Mouse (Mus musculus) spleen, adult 18-20 months (tissue): ENCODE results near the gene Olfr1009.
"Not testable (repeated sequence)": the region's sequence is repeated elsewhere in the genome, so short reads cannot be mapped to it uniquely, and the experiment has no call there.

Experiments used
- DNase-seq, 2 experiments: peaks; one replicate each; pipeline ENCODE4 v3.0.0; 2022; ENCODE audit warnings: mixed read lengths in 2 of 2

Gene Olfr1009

DNA sequence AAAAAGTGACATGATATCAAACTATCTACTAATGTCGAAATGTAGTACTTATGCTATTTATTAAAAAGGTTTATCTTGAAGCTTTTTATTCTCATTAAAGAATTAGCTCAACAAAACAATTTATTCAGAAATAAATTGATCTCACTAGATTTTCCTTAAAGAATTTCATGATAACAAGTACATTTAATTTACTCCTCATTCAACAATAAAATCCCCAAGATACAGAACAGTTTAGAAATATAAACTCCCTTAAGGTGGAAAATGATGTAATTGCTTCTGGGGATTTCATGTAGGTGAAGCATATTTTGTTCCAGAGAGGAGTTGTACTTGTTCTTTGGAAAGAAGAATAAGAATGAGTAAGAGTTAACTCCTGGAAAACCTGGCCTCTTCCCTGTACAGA is at the start of gene Olfr1009:
Gene Olfr1009 (plus strand): TSS at position 301 of the 400 bp plus-strand sequence.
- no peak for DNase-seq

DNA sequence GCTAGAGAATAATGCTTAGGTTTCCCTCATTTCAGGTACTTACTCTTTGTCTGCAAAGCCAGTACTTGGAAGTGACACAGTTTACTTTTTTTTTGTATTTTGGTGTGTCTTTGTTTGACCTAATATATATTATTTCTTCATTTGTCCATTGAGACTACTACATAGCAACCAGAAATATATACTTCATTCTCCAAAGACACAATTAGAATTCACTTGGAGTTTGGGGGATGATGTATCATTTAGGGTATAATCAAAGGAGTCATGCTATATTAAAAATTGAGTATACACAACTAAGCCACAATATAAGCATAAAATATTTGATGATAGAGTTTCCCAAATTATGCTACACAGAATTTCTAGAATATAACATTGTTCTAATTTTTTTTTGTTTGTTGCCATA is 36.6 kb upstream of the Olfr1009 start, which contains the start of gene Olfr1006:
Gene Olfr1006 (minus strand): TSS at position 101 of the 400 bp plus-strand sequence.
- no peak for DNase-seq

DNA sequence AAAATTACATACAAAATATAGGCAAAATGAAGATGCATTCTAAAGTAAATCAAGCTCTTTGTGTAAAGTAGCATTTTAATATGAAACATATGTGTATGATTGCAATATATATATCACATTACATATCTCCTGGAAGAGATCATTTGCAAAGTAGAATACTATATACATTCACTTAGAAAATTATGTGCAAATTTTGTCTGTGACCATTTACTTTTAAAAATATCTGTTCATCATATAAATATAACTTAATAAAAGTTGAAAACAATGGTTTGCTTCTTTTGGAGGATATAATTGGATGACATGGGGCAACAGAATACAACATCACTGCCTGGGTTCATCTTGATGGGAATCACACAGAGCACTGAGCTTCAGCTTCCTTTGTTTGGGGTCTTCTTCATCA is 26.1 kb upstream of the Olfr1009 start, which contains the start of gene Olfr1008:
Gene Olfr1008 (plus strand): TSS at position 301 of the 400 bp plus-strand sequence.
- DNase-seq = no peak

DNA sequence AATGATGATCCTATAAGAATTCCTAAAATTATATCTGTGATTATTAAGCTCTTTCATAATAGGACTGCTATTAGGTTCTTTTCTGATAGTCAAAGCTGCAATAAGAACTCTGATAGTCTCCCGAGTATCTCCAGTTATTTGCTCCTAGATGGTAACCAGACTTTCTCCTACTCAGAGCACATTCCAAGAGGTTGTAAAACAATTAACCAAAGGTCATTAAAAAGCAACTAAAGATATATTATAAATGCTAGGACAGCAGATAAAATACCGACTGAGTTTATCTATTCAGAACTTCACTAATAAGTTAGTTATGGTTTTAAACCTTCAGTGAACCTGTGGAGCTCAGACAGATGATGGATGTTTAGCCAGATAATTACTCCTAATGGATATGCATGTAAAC is 4.5 kb upstream of the Olfr1009 start:
- DNase-seq = not testable (repeated sequence)

DNA sequence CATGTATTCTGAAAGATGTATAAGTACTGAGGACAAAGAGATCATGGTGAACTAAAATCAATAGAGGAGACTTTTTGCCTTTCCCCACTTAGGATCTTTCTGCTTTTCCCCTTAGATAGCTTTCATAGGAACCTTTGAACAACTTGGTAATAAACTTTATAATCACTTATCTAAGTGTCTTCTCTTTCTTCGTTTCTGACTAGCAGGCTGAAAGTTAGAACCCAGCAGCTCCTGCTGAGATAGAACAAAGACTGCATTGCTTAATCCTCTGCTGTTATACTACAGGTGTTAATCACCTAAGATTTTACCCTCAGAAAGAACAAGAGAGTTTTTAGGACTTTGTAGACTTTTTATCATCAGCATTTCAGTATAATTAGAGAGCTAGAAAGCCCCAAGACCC is 4.1 kb upstream of the Olfr1009 start:
- DNase-seq = no peak

DNA sequence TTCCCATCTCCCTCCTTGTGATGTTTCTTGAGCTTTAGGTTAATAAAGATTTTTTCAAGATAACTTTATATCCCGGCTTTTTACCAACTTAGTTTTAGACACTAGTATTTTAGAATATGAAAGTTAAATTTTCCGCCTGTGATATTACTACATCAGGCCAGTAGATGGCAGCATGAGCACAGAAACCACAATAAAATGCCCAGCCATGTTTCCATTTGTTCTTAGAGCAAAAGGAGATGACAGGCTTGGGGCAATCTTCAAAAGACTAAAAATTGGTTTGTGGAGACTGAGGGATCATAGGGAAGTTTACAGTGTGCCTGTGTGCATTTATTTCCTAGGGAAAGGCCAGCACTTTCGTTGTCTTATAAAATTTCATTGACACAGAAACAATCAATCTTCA is 10.6 kb downstream of the Olfr1009 start:
- no peak for DNase-seq

DNA sequence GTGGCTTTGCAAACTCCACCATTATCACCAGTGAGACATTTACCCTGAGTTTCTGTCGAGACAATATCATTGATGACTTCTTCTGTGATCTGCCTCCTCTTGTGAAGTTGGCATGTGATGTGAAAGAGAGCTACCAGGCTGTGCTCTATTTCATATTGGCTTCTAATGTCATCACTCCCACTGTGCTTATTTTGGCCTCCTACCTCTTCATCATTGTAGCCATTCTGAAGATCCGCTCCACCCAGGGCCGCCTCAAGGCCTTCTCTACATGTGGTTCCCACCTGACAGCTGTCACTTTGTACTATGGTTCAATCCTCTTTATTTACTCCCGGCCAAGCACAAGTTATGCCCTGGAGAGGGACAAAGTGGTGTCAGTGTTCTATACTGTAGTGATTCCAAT is 38.6 kb downstream of the Olfr1009 start:
- DNase-seq = no peak

DNA sequence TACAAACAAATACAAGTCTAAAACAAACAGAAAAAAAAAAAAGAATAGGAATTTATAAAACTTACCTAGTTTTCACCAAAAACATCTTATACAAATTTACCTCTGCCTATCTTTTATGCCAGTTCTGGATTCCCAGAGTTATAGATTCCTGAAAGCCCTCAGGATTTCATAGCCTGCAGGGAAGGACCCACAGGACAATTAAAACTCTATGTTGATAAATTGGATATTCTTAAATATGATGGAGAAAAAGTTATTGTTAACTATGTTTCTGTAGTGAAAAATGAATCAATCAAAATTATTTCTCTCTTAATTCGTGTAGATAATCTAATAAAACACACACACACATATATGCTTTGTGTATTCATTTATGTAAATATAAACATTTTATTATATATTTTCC is 47.4 kb downstream of the Olfr1009 start, which contains the start of gene Olfr1012:
Gene Olfr1012 (minus strand): TSS at position 101 of the 400 bp plus-strand sequence.
- no peak for DNase-seq

DNA sequence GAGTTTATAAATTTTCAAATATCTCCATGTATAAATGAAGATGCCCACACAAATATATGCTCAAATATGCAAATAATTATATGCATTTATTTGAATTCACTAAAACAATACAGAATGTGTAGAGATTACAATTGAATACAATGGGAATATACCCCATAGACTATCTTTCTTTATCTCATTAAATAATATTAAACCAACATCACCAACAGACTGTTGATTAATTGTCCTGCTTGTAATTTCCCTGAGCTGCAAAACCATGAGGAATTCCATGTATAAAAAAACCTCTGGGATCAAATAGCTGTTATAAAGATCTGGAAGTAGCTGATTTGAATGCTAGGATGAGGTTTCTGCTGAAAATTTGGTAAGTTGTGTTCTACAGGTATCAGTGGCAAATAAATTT is 51.6 kb downstream of the Olfr1009 start, which contains the start of gene Olfr1013:
Gene Olfr1013 (plus strand): TSS at position 301 of the 400 bp plus-strand sequence.
- DNase-seq = no peak

DNA sequence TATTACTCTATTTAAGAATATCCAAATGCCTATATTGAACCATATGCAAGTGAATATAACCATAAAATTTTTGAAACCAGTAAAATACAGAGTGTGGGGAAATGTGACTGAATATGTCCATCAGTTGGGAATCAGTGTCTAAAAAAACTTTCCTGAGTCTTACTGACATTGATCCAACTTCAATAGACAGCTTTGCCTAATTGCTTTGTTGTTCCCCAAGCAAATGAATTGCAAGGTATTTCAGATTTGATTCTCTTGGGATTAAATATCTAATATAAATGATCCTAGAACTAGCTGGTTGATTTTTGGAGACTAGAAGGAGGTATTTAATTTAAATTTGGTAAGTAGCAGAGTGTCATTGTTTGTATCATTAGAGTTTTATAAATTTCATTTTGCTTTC is 57.2 kb downstream of the Olfr1009 start, which contains the start of gene Olfr1014:
Gene Olfr1014 (plus strand): TSS at position 301 of the 400 bp plus-strand sequence.
- no peak for DNase-seq
